Mouse (Mus musculus): Measurements from ENCODE around the gene Mical2.
A peak's percentile ranks its signal among the peaks of the same experiment; 100 is the strongest.

Mical2 gene

DNA sequence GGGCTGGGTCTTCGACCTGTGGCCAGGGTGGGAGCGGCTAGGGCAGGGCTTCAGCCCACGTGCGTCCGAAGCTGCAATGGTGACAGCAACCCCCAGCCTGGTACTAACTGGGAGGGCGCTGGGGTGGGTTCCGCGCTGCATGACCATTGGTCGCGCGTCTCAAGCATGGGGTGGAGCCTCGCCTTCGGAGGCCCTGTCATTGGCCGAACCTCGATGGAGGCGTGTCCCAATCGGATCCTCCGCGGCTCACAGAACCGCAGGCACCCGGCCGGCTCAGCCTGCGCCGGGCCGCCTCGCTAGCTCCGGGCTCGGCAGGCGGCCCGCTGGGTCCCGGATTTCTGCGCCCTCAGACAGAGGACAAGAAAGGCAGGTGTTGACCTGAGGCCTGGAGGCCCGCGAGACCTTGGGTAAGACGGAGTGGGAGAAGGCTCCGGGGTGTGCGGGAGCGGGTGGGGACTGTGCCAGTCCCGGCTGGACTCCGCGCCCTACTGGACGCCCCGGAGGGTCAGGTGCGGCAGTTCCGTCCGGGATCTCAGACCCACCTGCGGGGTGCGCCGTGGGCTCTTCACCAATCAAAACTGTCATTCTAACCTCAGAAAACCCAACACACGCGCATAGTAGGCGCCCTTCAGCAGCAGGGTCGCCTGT, at the start of gene Mical2:
Mical2 (plus strand) TSS at position 242 of the 648 bp plus-strand sequence.
- peak; percentile 94 for DNase-seq

DNA sequence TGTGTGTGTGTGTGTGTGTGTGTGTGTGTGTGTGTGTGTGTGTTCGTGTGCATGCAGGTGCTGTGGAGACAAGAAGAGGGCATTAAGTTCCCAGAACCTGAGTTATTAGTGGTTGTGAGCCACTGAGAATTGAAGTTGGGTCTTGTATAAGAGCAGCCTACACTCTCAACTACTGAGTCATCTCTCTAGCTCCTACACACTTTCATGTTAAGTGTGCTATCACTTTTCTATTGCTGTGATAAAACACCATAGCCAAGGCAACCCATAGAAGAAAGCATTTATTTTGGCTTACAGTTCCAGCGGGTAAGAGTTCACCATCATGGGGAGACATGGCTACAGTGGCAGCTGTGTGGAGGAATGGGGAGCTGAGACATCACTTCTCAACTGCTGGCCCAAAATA, 49.0 kb upstream of the Mical2 start:
- DNase-seq, result no peak

DNA sequence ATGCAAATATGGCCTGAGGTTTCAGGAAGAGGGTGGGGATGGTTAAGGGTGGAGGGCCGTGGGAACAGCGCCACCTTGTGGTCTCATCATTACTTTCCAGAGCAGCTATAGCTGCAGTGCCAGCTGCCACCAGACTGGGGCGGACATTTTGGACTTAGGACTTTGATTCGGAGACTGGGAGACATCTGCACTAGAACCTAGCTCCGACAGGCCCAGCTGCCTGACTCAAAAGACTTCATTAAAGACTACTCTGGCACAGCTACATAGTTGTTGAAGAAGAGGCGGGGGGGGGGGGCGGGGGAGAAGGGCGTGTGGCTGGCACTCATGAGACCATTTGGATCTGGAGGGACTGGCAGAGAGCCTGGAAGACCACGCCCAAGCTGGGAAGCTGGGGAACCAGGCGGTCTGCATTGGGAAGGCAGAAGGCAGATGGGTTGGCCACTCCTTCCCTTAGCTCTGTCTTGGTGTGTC, 45.4 kb upstream of the Mical2 start:
- peak; percentile 89 for DNase-seq

DNA sequence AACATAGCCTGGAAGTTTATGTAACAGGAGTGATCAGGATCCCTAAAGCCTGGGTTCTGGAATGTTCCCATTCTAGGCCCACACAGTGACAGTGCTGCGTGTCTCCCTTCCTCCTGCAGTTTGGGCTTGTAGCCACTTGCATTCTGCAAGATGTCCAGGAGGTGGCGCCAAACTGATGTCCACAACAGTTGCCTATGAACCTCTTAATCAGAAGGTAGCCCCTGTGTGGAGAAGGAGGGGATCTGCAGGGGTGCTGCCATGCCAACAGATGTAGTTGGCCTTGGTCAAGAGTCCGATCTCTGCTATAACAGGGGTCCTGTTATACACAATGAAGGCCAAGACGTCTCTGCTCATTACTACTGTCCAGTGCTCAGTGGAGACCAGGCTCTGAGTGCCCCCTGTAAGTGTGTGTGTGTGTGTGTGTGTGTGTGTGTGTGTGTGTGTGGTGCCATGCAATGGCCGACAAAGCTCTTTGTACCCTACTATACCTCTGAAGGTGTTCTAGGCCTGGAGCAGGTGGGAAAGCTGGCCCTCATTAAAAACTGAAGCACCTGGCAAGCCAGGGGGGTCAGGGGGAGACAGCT, 42.3 kb upstream of the Mical2 start:
- peak; percentile 91 for DNase-seq

DNA sequence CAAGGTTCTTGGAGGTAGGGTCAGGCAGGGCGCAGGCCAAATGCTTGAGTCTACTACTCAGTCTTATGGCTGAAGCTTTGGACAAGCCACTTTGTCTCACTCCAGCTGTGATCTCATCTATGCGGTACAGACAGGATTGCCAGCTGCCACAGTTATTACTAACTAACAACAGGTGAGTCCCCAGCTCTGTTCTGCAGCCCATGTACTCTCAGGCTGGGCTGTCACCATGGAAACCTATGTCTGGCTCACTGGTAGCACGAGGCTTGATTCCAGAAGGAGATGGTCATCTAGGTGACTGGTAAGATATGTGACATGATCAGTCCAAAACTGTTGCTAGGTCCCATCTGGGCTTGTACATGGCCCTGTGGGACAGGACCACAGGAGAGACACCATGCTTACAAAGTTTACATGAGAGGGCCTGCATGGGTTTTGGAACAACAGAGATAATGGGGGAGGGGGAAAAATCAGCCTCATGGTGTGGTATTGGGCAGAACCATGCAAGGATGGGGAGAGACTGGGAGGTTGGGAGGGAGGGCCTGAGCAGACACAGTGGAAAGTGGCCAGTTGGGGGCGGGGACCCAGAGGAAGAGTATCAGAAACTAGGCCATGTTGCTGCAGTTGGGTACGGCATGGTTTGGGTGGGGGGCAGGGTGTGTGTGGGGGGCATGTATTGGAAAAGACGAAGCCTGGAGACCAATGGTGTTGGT, 41.0 kb upstream of the Mical2 start:
- no peak for DNase-seq

DNA sequence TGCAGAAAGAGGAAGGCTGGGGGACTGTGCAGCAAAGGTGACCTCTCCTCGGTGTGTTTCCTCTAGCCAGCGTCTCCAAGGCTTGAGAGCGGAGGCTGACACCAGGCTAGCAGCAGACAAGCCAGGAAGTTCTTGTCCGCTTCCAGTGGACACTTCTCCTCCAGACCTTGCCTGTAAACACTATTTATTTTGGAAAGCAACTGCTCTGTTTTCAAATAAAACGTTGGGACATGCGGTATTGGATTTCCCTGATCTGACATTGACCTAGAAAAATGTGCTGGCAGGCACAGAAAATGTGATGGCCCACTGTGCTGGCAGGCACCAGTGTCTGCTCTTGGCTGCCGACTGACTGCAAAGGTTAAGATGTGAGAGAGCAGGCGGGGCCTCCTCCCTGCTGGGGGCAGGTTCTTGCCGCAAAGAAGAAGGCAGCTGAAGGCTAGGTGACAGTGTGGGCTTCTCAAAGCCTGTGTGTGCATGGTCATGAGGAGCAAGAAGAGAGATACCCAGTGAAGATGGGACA, 40.4 kb upstream of the Mical2 start:
- peak; percentile 58 for DNase-seq

DNA sequence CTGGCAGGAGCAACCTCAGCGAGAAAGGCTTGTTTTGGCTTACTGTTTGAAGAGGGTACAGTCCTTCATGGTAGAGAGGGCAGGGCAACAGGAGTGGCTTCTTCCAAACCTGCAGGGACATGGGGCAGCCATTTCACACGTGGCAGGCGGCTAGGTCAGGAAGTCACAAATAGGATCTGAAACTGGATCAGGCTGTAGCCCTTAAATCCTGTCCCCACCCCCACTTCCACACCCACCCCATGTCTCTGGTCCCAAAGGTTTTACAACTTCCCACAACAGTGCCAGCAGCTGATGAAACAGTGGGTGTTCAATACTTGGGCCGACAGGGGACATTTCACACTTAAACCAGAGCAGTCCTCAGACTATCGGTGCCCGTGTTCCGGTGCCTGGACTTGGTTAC, 38.8 kb upstream of the Mical2 start:
- DNase-seq, result no peak

DNA sequence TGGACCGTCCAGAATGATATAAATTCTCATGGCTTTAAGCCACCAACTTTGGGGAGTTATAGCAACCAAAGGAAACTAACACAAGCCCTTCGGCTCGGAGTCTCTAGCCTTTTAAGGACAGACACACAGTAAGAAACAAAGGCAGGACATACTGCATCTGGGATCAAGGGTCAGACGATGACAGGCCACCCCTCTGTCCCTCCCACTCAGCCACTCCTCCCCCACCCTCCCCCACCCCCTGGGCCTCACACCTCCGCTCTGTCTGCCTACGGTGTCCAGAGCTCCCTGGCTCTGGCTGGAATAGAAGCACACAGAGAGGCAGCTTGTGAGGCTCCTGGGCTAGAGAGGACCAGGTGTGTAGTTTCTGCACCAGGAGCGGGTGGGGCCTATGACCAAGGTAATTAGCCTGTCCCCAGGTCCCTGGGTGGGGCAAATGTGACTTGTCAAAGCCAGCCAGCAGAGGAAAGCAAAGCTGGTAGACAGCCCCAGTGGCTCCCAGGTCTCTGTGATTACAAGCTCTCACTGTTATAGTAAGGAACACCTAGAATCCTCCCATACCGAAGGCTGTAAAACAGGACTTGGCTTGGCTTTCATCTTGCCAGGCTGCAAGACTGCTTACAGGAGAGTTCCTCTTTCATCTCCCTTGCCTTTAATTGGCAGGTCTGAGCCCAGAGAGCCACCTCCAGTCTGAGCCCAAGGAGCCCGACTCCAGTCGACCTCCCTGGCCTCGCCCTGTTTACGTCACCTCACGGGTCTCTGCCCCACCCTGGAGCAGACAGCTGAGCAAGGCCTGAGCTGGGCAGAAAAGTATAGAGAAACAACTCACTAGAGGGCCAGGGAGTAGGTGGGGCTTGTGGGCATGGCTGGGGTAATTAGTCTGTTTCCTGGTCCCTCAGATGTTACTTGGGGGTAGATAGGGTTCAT, 37.9 kb upstream of the Mical2 start:
- no peak for DNase-seq

DNA sequence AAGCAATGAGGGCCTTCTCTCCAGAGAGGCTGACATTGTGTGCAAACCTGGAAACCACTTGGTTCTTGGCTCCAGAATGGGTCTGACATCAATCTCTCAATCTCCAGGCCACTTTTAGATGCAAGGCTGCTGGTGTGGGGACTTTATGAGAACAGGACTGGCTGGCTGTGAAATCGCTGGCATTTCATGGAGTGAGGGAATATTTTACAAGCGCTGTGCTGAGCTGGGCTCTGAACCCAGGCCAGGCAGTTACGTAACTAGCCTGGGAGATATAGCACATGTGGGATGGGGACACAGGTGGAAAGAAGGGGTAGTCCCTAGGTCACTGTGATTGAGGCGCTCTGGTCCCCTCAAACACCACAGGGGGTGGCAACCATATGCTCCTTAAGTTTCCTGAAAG, 33.4 kb upstream of the Mical2 start:
- no peak for DNase-seq

DNA sequence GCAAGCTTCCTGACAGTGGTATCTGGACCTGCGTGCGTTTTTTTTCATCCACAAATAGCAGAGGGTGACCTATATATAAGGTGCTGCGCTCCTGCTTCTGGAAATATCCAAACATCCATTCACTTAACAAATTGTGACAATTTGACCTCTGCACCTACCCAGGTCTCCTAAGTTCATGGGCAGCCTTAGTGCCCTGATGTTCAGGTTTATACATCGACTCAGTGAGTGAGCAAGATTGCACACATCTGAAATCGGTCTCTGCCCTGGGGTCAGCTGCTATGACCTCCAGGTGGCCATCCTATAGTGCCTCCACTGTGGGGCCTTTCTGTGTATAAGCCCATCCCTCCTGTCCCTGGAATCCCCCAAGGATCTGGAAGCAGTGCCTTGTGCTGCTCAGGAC, 32.9 kb upstream of the Mical2 start:
- DNase-seq, result no peak

DNA sequence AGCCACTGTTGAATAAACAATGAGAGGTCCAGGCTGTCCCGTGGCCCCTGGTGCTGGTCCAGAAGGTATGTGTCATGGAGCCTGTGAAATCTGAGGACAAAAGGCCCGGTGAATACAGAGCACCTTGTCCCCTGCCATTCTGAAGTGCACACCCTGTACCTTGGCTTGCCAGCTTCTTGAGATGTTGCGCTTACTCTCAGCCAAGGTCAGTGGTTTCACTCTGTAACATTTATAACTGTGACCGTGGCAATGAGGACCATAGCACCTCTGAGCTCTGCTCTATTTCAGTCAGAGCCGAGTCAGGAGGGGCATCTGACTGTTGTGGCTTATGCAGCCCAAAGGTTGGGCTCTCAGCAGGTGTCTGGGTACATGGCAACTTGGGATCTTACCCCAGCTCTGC, 31.4 kb upstream of the Mical2 start:
- no peak for DNase-seq

DNA sequence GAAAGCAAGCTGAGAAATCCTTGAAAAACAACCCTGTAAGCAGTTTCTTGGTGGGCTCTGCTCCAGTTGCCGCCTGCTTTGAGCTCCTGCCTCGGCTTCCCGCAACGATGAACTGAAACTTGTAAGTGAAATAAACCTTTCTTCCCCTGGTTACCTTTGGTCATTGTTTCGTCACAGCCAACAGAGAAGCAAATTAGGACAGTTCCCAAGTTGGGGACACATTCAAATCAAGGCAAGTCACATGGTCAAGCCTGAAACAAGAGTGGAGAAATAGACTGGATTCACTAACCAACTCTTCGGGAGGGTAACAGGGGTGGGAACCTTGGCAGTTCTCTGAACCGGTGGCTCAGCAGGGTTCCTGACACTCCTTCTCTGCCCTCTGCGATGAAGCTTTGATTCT, 28.2 kb upstream of the Mical2 start:
- no peak for DNase-seq

DNA sequence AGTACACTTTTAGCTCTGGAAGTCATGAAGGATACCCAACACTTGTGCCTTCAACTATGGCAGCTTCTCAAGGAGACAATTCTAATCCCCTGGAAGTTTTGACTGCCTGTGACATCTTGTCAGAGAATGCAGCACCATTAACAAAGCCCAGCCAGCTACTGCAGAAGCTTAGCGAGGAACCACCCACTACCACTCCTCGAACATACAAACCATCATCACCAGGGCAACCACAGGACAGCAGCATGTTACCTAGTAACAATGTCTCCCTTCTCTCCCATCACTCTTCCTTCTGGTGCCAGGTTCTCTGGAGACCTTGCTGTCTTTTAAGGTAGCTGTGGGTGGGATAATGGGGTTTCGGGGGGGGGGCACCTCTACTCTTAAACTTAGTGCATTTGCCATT, 26.3 kb upstream of the Mical2 start:
- DNase-seq, result no peak

DNA sequence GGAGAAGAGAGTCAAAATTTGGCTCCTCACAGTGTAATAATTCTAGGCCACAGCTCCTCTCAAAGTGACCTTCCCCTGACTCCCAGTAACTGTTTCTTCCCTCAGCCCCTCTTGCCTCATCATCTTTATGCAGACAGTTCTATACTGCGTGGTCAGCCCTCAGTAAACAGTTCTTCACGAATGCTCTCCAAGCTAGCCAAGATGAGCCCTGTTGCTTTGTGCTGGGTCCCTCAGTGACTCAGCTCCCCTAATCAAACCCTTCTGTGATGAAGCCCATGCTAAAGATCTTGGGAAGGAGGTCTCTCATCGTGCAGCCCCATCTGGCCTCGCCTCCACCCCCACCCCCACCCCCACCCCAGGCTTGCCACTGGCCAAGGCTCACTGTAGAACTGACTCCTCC, 24.9 kb upstream of the Mical2 start:
- DNase-seq, result no peak

DNA sequence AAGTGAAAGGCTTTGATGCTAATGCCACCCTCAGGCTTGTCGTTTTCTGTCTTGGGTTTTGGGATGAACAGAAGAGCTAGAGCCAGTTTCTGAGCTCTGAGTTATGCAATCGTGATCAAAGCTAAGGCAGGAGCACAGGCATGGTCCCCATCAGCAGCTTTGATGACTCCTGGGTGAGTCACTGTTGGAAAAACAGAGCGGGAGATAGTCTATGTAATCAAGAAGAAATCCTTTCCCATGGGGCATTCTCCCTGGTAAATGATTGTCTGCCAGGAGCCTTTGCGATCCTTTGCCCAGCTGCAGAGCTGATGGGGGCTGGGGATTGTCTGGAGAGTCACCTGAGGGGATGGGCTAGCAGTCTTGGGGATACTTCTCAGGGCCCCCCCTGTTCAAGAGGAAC, 23.5 kb upstream of the Mical2 start:
- peak; percentile 39 for DNase-seq

DNA sequence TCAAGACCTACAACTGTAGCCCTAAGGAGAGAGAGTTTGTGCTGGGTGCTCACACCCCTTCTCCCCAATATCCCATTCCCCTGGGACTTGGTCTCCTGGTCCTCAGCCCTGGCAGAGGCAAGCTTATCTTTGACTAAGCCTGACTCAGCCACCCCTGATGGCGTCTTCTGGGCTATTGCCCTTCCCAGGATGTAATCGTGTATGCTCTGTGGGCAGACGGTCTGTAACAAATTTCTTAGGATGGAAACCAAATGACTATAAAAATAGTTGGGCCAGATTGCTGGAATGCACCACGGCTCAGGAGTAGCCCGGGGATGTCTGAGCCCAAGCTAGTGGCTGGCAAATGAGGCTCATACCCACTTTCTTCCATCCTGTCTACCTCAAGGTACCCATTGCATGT, 22.8 kb upstream of the Mical2 start:
- DNase-seq, result no peak

DNA sequence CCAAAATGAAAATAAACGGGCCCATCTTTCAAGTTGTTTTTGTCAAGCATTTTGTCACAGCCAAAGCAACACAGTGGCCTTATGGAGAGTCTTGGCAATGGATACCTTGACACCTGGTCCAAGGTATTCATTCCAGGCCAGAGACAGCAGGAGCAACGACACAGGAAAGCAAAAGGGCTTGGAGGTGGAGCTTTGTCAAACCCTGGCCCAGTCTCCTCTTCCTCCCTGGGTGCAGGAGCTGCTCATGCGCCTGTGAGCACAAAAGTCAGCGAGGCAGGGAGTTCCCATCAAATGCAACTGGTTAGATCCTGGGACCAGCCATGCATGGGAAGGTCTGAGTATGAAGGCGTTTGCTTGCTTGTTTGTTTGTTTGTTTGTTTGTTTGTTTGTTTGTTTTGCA, 21.7 kb upstream of the Mical2 start:
- no peak for DNase-seq

DNA sequence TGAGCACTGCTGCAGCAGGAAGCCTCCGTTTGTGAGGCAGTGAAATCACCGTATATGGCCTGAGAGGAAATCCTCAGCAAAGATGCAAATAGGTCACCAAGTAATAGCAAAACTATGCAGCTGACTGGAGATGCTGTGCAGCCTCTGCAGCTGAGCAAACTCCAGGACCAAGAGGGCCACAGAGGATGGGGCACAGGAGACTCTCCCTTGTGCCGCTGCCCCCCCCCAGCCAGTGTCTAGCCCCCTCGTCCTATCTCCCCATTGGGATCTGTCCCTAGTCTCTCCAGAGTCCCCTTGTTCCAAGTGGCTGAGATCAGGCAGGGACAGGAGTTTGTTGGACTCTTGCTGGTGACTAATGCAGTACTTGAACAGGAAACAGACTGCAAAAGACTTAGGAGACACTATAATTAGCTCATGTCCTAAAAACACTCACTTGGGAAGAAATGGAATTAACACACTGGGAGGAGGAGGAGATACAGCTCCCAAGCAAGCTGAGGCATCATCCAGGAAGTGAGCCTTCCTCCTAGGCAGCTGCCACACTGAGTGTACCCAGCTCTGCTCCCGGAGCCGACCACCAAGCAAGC, 21.2 kb upstream of the Mical2 start:
- DNase-seq, result no peak

DNA sequence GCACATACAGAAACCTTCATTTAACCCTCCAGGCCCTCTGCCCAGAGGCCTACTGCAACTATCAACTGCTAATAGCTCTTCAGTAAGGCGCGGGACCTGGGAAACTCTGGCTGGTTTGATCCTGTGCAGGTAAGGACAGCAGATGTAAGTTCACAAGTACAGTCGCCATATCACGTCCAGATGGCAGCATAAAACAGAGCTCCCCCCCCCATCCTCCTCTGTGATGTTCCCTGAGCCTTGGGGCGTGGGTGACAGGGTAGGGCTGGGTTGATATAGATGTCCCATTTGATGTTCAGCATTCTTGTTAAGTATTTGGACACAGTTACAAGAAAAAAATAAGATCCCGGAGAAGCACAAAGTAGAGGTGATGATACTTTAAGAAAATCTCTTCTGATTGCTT, 20.1 kb upstream of the Mical2 start:
- no peak for DNase-seq

DNA sequence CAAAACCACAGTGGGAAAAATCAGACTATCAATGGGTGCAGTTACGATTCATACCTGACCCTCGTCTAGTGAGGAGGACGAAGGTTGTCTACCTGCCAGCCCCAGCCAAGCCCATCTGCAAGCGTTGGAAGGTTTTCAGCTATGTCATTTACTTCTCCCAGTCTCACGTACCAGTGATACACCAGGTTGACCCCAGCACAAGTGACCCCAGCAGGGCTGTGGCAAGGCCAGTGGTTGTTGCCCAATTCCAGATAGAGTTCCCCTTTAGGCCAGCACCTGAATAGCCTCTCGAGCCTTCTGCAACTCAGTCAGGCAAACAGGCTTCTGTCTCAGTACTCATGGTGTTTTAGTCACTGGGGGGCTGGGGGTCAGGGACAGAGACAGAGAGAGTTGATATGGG, 17.9 kb upstream of the Mical2 start:
- DNase-seq, result no peak

DNA sequence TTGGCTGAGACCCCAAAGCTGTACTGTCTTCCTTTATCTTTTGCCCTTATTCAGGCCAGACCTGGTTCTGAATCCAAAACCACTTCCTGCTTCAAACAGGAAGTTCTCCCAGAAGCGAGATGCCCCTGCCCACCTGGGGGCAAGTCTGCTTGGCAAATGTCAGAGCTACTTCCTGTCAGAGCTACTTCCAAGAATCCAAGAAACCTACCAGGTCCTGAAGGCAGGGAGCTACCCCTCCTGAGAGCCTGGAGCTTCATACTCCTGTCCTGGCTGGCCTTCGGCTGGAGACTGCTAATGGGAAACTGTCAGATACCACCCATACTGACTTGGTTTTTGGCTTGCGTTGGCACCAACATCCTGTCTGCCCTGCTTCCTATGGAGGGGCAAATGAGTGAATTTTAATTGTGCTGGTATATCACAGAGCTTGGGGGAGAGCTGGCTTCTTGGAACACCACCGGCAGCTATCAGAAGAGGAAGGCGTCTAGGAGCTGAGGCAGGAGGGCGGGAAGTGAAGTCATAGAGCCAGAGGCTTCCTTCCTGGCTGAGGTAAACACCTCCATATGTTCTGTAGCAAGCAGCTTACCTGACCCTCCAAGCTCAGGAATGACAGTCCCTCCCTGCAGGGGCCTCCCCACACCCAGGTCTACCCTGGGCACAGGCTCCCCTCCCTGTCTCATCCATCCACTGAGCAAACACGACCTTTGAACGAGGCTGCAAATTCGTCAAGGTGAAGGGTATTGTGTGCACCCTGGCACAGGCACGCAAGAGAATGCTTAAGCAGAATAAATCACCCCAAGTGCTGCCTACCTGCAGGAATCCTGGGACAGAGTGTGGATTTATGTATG, 17.1 kb upstream of the Mical2 start:
- peak; percentile 50 for DNase-seq

DNA sequence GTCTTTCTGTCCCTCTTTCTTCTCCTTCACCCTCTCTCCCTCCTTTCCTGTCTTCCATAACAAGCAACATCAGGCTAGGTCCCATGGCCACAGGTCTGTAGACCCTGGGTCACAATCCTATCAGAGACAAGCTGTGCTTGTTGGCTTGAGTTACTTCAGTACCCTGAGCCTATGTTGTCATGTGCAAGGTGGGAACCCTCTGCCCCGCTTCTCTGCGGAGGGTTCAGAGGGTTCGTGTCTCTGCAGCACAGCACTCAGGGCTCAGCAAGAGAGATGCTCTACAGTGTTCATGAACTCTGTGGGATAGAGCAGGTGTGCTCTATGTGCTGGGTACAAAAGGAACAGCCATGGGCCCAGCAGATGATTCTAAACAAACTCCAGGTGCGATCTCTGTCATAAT, 16.0 kb upstream of the Mical2 start:
- no peak for DNase-seq
